Mouse (Mus musculus): Measurements from ENCODE around the gene Rgmb. TPM values are rescaled to one million over a fixed set of nuclear protein-coding genes. Genes with fewer than 3 reads are reported as not detected.

The Rgmb gene
- 91.5 and 133 TPM in 2 replicates for polyA plus RNA-seq (2012; rRNA removed)

GRCm38 (mm10) chr17:15830766-15831644, at the start of gene Rgmb:
Gene Rgmb (minus strand): TSS chr17:15831039.

Other genes starting within 250 kb of the Rgmb start
- 4.0 and 5.6 TPM in 2 replicates for gene Chd1, start 126.1 kb downstream of the Rgmb start, polyA plus RNA-seq (2012; rRNA removed)

Data from stomach, adult 2 months (tissue).